Mouse (Mus musculus) G1E (cell line): ENCODE data around the gene 9930104L06Rik.

Experiments
- CTCF ChIP-seq: IDR thresholded peaks from 2 replicates; pipeline ENCODE4 v1.5.1; 2012; ENCODE audit warnings: low read depth, low read length, inconsistent platforms, mixed read lengths
- POLR2AphosphoS5 ChIP-seq: IDR thresholded peaks from 2 replicates; pipeline ENCODE4 v1.6.1; 2012; ENCODE audit warnings: low read depth, low read length, inconsistent platforms; ENCODE audit not compliant: insufficient replicate concordance

- no peak for TF ChIP-seq CTCF
- no peak for TF ChIP-seq POLR2AphosphoS5
These were observed 48.2 kb downstream of the 9930104L06Rik start for GRCm38 (mm10) chr4:124984871-124985670.
